Mouse (Mus musculus) ES-E14 (cell line): Measurements from ENCODE around the gene Nudcd2.

Experiments
- HCFC1 ChIP-seq: IDR thresholded peaks from 2 replicates; pipeline ENCODE4 v1.6.1; 2012; ENCODE audit warnings: low read length, inconsistent platforms, borderline replicate concordance; ENCODE audit not compliant: insufficient read depth
- ZC3H11A ChIP-seq: IDR thresholded peaks from 2 replicates; pipeline ENCODE4 v1.6.1; 2012; ENCODE audit warnings: low read depth, mild to moderate bottlenecking, inconsistent platforms, low read length, borderline replicate concordance

- no peak for TF ChIP-seq ZC3H11A
- no peak for TF ChIP-seq HCFC1
These were observed 42.9 kb upstream of the Nudcd2 start for GRCm38 (mm10) chr11:40690444-40691127.
